Mouse (Mus musculus) right cerebral cortex, postnatal 10 days (tissue): ENCODE measurements at regions not wholly inside any gene's neighbourhood (a gene's known extent, or its start where the extent isn't known, plus 50 kb on each side); places are given as distances from the start of the nearest gene placed in this dataset.
A peak's percentile ranks its signal among the peaks of the same experiment; 100 is the strongest.
"Not testable (repeated sequence)": the region's sequence is repeated elsewhere in the genome, so short reads cannot be mapped to it uniquely, and the experiment has no call there.

ENCODE experiments used
- DNase-seq, 2 experiments: peaks; one replicate each; pipeline ENCODE4 v3.0.0; 2021; ENCODE audit warnings: low spot score in 2 of 2

DNA sequence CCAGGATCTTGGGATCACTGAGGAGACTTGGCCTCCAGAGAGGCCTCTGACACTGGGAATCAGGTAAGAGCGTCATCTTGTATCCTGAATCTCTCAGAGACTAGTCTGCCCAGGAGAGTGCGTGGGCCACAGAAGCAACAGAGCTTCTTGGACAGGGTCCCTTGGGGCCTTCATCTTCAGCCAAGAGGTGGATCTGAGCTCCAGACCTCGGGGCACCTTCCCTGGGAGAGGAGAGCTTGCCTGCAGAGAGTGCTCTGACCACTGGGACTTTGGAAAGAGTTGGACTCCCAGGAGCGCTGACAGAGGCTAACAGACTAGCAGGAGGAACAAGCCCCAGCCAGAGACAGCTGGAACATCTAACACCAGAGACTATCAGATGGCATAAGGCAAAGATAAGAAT, 73.9 kb upstream of the Gm15319 start:
- peak in 1 of 2 experiments; percentile 39 for DNase-seq

DNA sequence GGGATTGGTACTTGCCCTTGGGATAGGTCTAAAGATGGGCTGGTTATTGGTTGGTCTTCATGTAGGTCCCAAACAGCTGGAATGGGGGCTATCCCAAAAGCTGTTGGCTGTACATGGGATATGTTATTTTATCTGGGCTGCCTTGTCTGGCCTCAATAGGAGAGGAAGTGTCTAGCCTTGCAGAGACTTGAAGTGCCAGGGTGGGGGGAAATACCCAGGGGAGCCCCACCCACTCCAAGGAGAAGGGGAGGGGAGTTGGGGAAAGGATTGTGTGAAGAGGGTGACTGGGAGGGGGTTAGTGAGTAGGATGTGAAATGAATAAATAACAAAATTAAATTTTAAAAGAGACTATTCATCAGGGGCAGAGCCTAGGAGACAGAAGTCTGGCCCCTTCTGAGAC, 70.2 kb upstream of the Gm15319 start:
- DNase-seq = not testable (repeated sequence)

GRCm38 (mm10) chr8:20429469-20429868, 66.5 kb upstream of the Gm15319 start:
- not testable (repeated sequence) for DNase-seq

DNA sequence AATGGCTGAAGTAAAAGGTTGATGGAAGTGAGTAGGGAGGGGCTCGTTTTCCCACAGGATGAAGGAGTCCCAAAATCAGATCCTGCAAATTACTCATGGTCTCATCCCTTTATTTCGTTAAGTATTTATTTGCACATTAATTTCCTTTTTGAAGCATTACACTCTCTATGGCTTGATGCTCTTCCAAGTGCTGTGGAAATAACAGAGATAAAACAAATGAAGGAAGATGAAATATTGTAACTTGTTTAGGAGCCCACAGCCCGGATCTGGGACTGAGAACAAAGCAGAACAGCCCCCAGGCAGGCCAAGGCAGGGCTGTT, 61.9 kb upstream of the Gm15319 start:
- not testable (repeated sequence) for DNase-seq

DNA sequence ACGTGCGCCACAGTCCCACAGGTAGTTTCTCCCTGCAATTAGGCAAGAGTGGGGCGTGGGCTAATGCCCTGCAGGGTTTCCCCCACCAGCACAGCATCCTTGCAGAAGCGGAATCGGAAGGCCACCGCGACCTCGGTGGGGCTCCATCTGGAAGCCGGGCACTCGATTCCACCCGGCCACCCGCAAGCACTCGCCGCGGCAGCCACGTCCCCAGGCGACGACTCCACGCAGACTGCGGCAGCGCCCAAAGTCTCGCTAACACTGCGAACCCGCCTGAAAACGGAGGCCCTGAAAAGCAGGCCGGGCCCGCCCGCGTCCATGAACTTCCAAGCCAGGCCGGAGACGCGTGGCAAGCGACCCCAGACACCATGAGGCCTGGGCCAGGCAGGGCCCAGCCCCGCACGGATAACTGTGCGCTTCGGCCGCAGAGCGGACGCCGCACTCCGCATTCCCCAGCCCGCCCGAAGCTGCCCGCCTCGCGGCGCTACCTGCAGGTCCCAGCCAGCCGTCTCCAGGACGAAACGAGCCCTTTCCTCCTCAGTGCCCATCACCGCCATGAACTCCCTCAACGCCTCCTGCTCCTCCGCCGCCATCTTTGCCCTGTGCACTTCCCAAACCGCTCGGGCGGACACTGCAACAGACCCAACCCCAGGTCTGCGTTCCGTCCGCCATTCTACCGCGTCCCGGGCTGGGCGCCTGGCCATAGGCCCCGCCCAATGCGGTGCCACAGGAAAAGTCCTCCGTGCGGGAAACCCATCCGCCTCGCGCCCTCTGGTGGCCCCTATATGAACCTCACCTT, 61.3 kb upstream of the Gm15319 start:
- DNase-seq = peak; percentile 100

GRCm38 (mm10) chr8:20420807-20421206, 57.8 kb upstream of the Gm15319 start:
- not testable (repeated sequence) for DNase-seq
